Mouse (Mus musculus) layer of hippocampus, postnatal 36 days (tissue): ENCODE measurements around the gene Ptpru. TPM values are rescaled to one million over a fixed set of nuclear protein-coding genes. Genes with fewer than 3 reads are reported as not detected.

ENCODE experiments used
- DNase-seq, 2 experiments: peaks; one replicate each; pipeline ENCODE4 v3.0.0; 2022
- total RNA-seq, 2 experiments: library from RNA; stranded (reverse); gene quantifications; 2 replicates each; pipeline ENCODE4 v1.2.3; 2021

The Ptpru gene
- 100 to 1,000 TPM in 1 of 2 experiments, 10 to 100 TPM in 1; 89.3 to 104 TPM for total RNA-seq

DNA sequence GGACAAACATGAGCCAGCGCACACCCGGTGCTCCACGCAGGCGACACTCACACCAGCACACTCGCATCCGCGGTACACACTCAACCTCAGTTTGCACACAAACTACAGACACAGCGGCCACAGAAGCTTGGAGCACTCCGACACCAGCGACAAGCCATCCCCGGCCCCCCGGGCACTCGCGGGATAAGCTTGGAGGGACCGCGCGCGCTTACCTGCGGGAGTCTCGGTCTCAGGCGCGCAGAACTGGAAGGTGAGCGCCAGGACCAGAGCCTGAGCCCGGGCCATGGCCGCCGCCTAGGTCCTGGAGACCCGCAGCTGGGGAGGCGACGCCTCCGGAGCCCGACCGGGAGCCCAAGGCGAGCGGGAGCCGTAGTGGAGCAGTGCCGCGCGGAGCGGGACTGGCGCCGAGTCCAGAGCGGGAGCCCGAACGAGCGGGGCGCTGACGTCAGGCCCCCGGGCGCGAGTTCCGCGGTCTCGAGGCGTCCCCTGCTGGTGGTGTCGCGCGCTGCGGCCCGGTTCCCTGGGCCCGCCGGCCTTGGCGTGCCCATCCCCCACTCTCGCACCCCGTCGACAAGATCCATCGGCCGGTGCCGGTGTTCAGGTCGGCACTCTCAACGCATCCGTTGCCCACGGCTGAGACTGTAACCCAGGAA, at the start of gene Ptpru:
Ptpru (minus strand) TSS at position 417 of the 653 bp plus-strand sequence.
- peak; percentile 89 to 93 for DNase-seq

DNA sequence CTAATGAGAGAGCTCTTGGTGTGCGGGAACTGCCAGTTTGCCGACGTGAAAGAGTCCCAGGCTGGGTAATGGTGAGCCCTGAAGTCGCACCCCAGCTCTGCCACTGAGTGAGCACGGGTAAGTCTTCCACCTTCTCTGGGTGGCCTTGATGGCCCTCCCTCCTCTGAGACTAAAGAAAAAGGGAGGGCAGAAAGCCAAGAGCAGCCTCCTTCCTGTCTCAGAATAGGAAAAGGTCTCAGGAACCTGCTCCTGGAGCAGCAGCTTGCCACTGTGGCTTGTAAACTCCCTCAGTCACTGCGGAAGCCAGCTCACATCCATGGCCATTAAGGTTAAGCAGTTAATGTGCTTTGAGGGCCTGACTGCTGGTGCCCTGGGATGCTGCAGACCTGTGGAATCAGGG, 47.3 kb upstream of the Ptpru start:
- no peak for DNase-seq

DNA sequence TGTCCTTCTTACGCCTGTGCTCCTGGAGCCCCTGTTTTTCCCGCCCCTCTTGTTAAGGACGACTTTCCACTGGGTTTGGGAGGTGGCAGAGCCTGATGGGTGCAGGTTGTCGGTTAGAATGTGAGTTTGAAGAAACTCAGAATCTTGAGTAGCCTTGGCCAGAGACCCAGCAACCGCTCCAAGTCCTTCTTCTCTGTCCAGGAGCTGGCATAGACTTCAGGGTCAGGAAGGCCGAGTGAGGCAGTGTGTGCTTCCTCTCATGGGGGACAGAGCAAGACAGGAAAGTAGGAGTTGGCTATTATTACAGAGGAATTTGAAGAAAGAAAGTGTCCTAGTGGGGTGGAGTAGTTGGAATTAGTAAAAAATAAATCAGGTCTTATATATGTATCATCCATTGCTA, 45.5 kb upstream of the Ptpru start:
- no peak for DNase-seq

- DNase-seq: no peak
These were observed 43.2 kb upstream of the Ptpru start for GRCm38 (mm10) chr4:131881306-131881705.

GRCm38 (mm10) chr4:131879692-131880091, 41.6 kb upstream of the Ptpru start:
- no peak for DNase-seq

DNA sequence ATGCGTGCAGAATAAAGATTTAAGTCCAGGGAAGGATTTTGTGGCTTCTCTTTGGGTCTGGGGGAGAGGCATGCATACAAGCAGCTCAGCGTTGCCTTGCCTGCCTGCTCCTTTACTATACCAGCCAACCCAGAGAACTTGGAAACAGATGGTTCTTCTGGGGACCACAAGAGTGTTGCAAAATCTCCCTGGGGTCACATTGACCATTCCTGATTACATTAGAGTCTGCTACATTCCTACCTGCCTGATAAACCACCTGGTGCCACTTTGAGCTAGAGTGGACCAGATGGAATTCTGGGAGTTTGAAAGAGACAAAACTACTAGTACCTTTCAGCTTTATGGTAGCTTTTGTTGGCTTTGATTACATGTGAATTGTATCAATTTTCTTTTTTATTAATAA, 38.7 kb upstream of the Ptpru start:
- no peak for DNase-seq

DNA sequence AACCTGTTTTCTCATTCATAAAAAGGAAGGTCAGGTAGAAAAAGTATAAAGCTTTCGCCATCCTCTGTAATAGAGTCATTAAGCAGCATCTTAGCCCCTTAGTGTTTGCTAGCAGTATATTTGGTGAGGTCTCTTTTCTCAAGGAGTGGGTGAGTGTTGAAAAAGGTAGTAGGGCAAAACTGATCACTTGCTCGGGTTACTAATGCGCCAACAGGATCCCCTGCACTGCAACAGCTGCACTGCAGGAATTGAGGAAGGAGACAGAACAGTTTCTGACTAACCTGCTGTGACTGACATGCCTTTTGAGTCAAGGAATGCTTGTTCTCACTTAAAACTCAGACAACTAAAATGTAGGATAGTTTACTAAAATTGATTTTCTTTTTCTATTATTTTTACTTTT, 37.2 kb upstream of the Ptpru start:
- no peak for DNase-seq

GRCm38 (mm10) chr4:131874567-131874966, 36.5 kb upstream of the Ptpru start:
- no peak for DNase-seq

DNA sequence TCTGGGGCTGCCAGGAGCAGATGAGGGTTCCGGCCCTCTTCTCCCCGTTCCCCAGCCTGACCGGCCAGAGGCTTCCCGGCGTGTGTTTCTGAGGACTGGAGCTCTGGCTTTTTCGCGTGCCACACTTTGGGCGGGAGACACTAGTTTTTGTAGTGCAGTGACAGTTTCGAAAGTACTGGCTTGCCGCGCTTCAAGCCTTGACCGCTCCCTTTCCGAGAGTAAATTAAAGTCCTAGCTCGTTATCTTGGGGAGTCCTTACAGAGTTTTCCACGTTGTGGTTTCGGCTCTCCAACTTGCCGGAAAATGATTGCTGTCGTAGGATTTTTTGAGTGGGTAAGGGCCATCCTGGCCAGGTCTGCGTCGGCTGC, 36.1 kb upstream of the Ptpru start:
- no peak for DNase-seq

- peak; percentile 89 to 90 for DNase-seq
These were observed 35.4 kb upstream of the Ptpru start, which contains the start of gene Srsf4 for GRCm38 (mm10) chr4:131873293-131874168. TSS of gene Srsf4 (plus strand) at chr4:131873617.

GRCm38 (mm10) chr4:131872672-131873292, 34.7 kb upstream of the Ptpru start:
- DNase-seq: no peak

GRCm38 (mm10) chr4:131861341-131861739, 23.3 kb upstream of the Ptpru start:
- no peak for DNase-seq

DNA sequence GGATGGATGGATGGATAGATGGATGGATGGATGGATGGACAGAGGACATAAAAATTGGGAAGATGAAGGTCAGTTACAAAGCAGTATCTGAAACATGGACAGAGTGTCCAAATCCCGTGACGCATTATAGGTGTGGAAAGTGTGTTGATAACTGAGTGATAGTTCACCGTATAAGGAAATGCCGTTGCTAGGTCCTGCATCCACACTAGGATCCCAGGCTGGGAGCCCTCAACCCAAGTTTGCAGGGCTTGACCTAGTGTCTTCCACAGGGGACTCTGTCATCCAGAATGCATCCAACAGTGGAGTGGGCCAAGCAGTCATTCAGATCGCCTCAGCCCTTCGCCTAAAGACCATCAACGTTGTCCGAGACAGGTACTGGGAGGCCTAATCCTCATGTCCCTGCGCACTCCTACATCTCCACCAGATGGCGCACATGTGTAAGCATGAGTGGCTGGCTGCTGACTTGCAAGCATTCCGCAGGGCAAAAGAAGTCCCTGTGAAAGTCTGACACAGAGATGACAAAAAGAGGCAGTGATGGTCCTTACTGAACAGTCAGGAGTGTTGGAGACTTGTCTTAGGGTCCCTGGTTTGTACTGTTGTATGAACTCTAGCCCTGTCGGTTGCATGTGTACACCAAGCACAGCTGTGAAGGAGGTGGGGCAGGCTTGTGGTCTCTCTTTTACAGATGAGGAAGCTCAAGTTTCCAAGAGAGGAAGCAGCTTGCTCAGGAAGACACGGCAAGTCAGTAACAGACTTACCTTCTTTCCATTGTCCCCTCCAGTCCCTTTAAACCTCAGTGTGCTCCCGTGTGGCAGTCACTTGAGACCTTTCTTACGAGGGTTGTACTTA, 22.6 kb upstream of the Ptpru start:
- peak; percentile 72 to 78 for DNase-seq

GRCm38 (mm10) chr4:131854950-131855349, 16.9 kb upstream of the Ptpru start:
- DNase-seq: no peak

DNA sequence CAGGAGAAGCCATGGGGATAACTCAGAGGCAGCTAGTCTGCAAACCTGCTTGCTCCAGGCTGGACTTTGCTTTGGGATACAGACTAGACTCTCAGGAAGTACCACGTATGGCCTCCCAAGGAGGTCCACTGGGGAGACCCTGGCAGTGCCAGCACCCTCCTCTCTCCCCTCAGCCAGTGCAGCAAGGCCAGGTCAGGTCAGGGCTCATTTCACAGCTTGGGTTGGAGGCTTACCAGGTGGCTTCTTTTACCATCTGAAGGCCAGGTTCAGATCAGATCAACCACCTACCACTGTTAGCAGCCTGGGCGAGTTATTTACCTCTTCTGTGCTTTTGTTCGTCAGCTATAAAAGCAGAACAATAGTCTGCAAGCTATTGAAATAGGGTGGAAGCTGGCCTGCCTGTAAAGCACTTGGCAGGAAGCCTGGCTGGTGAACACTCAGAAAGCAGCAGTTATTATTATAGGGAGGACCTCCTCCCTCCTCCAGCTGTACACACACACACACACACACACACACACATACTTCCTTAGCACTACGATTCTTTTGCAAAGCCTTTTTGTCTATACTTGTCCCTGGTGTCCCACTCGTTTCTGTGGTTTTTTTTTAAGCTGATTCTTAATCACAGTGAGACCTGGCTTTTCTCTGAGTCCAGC, 12.0 kb upstream of the Ptpru start:
- DNase-seq: no peak

DNA sequence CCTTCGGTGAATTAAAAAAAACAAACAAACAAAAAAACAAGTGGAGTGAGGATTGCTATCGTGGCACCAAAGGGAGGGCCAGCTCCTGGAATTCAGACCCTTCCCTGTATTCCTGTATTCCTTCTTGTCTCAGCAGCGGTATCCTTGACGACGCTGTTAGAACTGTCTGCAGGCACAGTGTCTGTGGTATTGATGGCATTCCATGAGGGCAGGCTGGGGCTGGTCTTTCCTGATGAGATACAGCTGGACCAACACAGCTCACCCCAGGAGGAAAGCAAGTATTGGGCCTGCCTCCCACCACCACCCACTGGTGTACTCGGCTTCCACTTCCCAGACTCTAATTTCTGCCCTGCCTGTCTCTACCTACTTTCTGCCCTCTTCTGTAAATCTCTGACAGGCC, 10.0 kb upstream of the Ptpru start:
- DNase-seq: no peak

DNA sequence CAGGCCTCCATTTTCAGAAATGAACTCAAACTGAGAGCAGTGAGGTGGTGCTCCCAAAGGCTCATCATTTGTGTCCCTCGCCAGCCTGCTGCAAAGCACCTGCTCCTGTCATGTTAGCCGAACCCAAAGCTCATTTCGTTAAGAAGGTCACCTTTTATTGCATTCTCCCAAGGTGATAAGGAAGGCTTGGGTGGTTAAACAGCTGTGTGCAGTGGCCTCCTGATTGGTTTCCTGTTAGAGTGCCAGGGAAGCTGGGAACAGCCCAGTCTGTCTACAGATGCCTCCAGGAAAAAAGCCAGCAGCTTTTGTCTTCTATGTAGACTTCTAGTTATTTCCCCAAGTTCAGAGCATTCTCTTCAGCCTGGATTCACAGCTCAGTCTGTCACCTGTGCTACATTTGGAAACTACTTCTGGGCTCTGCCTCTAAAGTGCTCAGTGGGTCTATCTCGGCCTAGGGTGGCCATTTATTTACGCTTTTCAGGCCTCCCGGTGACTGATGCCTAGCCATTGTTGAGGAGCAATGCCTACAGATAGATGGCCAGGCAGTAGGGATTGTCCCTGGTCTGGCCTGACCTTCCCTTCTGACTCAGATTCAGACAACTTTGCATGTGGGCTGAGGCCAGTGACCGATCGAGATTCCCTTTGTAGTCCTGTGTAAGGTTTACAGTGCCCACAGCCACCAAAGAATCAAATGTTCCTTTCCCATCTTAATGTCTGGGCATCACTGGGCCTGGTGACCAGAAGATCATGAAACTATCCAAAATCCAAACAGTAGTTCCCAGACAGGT, 8.1 kb upstream of the Ptpru start:
- DNase-seq: no peak

GRCm38 (mm10) chr4:131843290-131843743, 5.2 kb upstream of the Ptpru start, which contains the start of gene Mecr:
TSS of gene Mecr (plus strand) at chr4:131843470.
- DNase-seq: peak; percentile 90 to 93

- DNase-seq: peak in 1 of 2 experiments; percentile 33
These were observed 1.1 kb downstream of the Ptpru start for GRCm38 (mm10) chr4:131836891-131837491.

- DNase-seq: no peak
These were observed 1.7 kb downstream of the Ptpru start for GRCm38 (mm10) chr4:131836351-131836881.
